Mouse (Mus musculus) thymus, postnatal 4 days (tissue): ENCODE measurements around the gene Clec1b.

Source experiments
- DNase-seq: peaks from one replicate; pipeline ENCODE4 v3.0.0; 2021

Clec1b gene

GRCm38 (mm10) chr6:129396997-129397396 lies at the start of gene Clec1b:
Gene Clec1b (plus strand): TSS chr6:129397297.
- no peak for DNase-seq

- peak; percentile 29 for DNase-seq
Measured at GRCm38 (mm10) chr6:129349524-129350352, 47.4 kb upstream of the Clec1b start.

- no peak for DNase-seq
Measured at GRCm38 (mm10) chr6:129351091-129351490, 46.0 kb upstream of the Clec1b start.

- DNase-seq = no peak
Measured at GRCm38 (mm10) chr6:129355774-129356173, 41.3 kb upstream of the Clec1b start.

- DNase-seq = no peak
Measured at GRCm38 (mm10) chr6:129356430-129356829, 40.7 kb upstream of the Clec1b start.

GRCm38 (mm10) chr6:129359515-129359914 lies 37.6 kb upstream of the Clec1b start:
- DNase-seq = no peak

GRCm38 (mm10) chr6:129363942-129364341 lies 33.2 kb upstream of the Clec1b start:
- no peak for DNase-seq

- peak; percentile 47 for DNase-seq
Measured at GRCm38 (mm10) chr6:129365959-129366359, 31.1 kb upstream of the Clec1b start.

- DNase-seq = no peak
Measured at GRCm38 (mm10) chr6:129369374-129370132, 27.5 kb upstream of the Clec1b start.

GRCm38 (mm10) chr6:129374937-129375471 lies 22.1 kb upstream of the Clec1b start:
- no peak for DNase-seq

- DNase-seq = no peak
Measured at GRCm38 (mm10) chr6:129380454-129380853, 16.6 kb upstream of the Clec1b start.

GRCm38 (mm10) chr6:129381736-129382135 lies 15.4 kb upstream of the Clec1b start:
- no peak for DNase-seq

- DNase-seq = no peak
Measured at GRCm38 (mm10) chr6:129383466-129383865, 13.6 kb upstream of the Clec1b start.

- no peak for DNase-seq
Measured at GRCm38 (mm10) chr6:129385000-129385399, 12.1 kb upstream of the Clec1b start.

GRCm38 (mm10) chr6:129385774-129386173 lies 11.3 kb upstream of the Clec1b start, which contains the start of gene Clec12b:
Gene Clec12b (minus strand): TSS chr6:129385874.
- no peak for DNase-seq

- no peak for DNase-seq
Measured at GRCm38 (mm10) chr6:129393087-129393720, 3.9 kb upstream of the Clec1b start.

GRCm38 (mm10) chr6:129393732-129394131 lies 3.4 kb upstream of the Clec1b start:
- no peak for DNase-seq

GRCm38 (mm10) chr6:129399945-129400344 lies 2.8 kb downstream of the Clec1b start:
- DNase-seq = no peak

- no peak for DNase-seq
Measured at GRCm38 (mm10) chr6:129402404-129402803, 5.3 kb downstream of the Clec1b start.

- DNase-seq = no peak
Measured at GRCm38 (mm10) chr6:129403391-129403790, 6.3 kb downstream of the Clec1b start.

GRCm38 (mm10) chr6:129405999-129406398 lies 8.9 kb downstream of the Clec1b start:
- DNase-seq = no peak

- DNase-seq = no peak
Measured at GRCm38 (mm10) chr6:129407324-129407723, 10.2 kb downstream of the Clec1b start.

- no peak for DNase-seq
Measured at GRCm38 (mm10) chr6:129408562-129408961, 11.5 kb downstream of the Clec1b start, which contains the start of gene Clec9a. Gene Clec9a (plus strand): TSS chr6:129408862.
